Mouse (Mus musculus): Measurements from ENCODE around the gene Cyb5b. TPM values are rescaled to one million over a fixed set of nuclear protein-coding genes. Genes with fewer than 3 reads are reported as not detected.

The Cyb5b gene
- polyA plus RNA-seq, 1 experiment: 24.1 TPM

GRCm38 (mm10) chr8:107111340-107112105 is 38.9 kb upstream of the Cyb5b start:
- H3K27me3 ChIP-seq (ENCODE audit: control insufficient read depth, insufficient read depth, low read length): no peaks in the 10 kb centered on the region
- no peak overlapping the region for H3K4me3 ChIP-seq (ENCODE audit: extremely low read depth, insufficient read depth, insufficient read length)
- no peaks in the 10 kb centered on the region; the same call in 1 of the 2 replicates for H3K4me1 ChIP-seq (ENCODE audit: control insufficient read depth, insufficient read depth, insufficient read length)
- DNase-seq (ENCODE audit: low read depth in 1 of 2, low spot score in 2 of 2): no peak
- no peak overlapping the region for H3K27ac ChIP-seq (ENCODE audit: insufficient read depth, low read length)
- 82% methylated on average over 10 of the region's 11 CpGs for WGBS
- TF ChIP-seq POLR2A (IDR thresholded peaks at IDR 0.05; ENCODE audit: low read depth, low read length) (no peak), CTCF (IDR thresholded peaks at IDR 0.05; ENCODE audit: extremely low read depth, insufficient read depth, insufficient read length, insufficient replicate concordance) (no peak)
- no peaks in the 10 kb centered on the region for H3K36me3 ChIP-seq (ENCODE audit: control insufficient read depth, insufficient read depth, low read length)

- WGBS: 89% methylated on average over 4 of the region's 4 CpGs
- TF ChIP-seq CTCF (IDR thresholded peaks at IDR 0.05; ENCODE audit: extremely low read depth, insufficient read depth, insufficient read length, insufficient replicate concordance) (no peak), POLR2A (IDR thresholded peaks at IDR 0.05; ENCODE audit: low read depth, low read length) (no peak)
- no peak for DNase-seq (ENCODE audit: low read depth in 1 of 2, low spot score in 2 of 2)
These were observed 37.2 kb upstream of the Cyb5b start for GRCm38 (mm10) chr8:107113209-107113608.

GRCm38 (mm10) chr8:107114150-107115007 is 36.1 kb upstream of the Cyb5b start:
- Histone ChIP-seq H3K27me3 (ENCODE audit: control insufficient read depth, insufficient read depth, low read length) (no peaks in the 10 kb centered on the region), H3K36me3 (ENCODE audit: control insufficient read depth, insufficient read depth, low read length) (no peaks in the 10 kb centered on the region), H3K4me1 (ENCODE audit: control insufficient read depth, insufficient read depth, insufficient read length) (no peaks in the 10 kb centered on the region; the same call in 1 of the 2 replicates), H3K27ac (ENCODE audit: insufficient read depth, low read length) (no peak overlapping the region), H3K4me3 (ENCODE audit: extremely low read depth, insufficient read depth, insufficient read length) (no peak overlapping the region)
- no peak for TF ChIP-seq CTCF (IDR thresholded peaks at IDR 0.05; ENCODE audit: extremely low read depth, insufficient read depth, insufficient read length, insufficient replicate concordance)
- no peak for TF ChIP-seq POLR2A (IDR thresholded peaks at IDR 0.05; ENCODE audit: low read depth, low read length)
- DNase-seq (ENCODE audit: low read depth in 1 of 2, low spot score in 2 of 2): no peak
- WGBS: 40% methylated on average over 19 of the region's 19 CpGs

More at GRCm38 (mm10) chr8:107113209-107113608, 37.2 kb upstream of the Cyb5b start:
- H3K27ac ChIP-seq (ENCODE audit: insufficient read depth, low read length): no peak overlapping the region
- H3K4me1 ChIP-seq (ENCODE audit: control insufficient read depth, insufficient read depth, insufficient read length): no peaks in the 10 kb centered on the region; the same call in 1 of the 2 replicates
- no peak overlapping the region for H3K4me3 ChIP-seq (ENCODE audit: extremely low read depth, insufficient read depth, insufficient read length)
- H3K36me3 ChIP-seq (ENCODE audit: control insufficient read depth, insufficient read depth, low read length): no peaks in the 10 kb centered on the region
- no peaks in the 10 kb centered on the region for H3K27me3 ChIP-seq (ENCODE audit: control insufficient read depth, insufficient read depth, low read length)

GRCm38 (mm10) chr8:107115008-107115320 is 35.5 kb upstream of the Cyb5b start:
- no peaks in the 10 kb centered on the region; the same call in 1 of the 2 replicates for H3K4me1 ChIP-seq (ENCODE audit: control insufficient read depth, insufficient read depth, insufficient read length)
- DNase-seq (ENCODE audit: low read depth in 1 of 2, low spot score in 2 of 2): no peak
- no peak overlapping the region for H3K27ac ChIP-seq (ENCODE audit: insufficient read depth, low read length)
- no peaks in the 10 kb centered on the region for H3K27me3 ChIP-seq (ENCODE audit: control insufficient read depth, insufficient read depth, low read length)
- TF ChIP-seq CTCF (IDR thresholded peaks at IDR 0.05; ENCODE audit: extremely low read depth, insufficient read depth, insufficient read length, insufficient replicate concordance) (no peak), POLR2A (IDR thresholded peaks at IDR 0.05; ENCODE audit: low read depth, low read length) (no peak)
- 65% methylated on average over 10 of the region's 10 CpGs for WGBS
- no peaks in the 10 kb centered on the region for H3K36me3 ChIP-seq (ENCODE audit: control insufficient read depth, insufficient read depth, low read length)
- H3K4me3 ChIP-seq (ENCODE audit: extremely low read depth, insufficient read depth, insufficient read length): no peak overlapping the region

- Histone ChIP-seq H3K4me1 (ENCODE audit: control insufficient read depth, insufficient read depth, insufficient read length) (no peaks in the 10 kb centered on the region; the same call in 1 of the 2 replicates), H3K4me3 (ENCODE audit: extremely low read depth, insufficient read depth, insufficient read length) (no peak overlapping the region), H3K27ac (ENCODE audit: insufficient read depth, low read length) (no peak overlapping the region), H3K36me3 (ENCODE audit: control insufficient read depth, insufficient read depth, low read length) (no peaks in the 10 kb centered on the region), H3K27me3 (ENCODE audit: control insufficient read depth, insufficient read depth, low read length) (no peaks in the 10 kb centered on the region)
- 15% methylated on average over 11 of the region's 11 CpGs for WGBS
- TF ChIP-seq CTCF (IDR thresholded peaks at IDR 0.05; ENCODE audit: extremely low read depth, insufficient read depth, insufficient read length, insufficient replicate concordance) (peak; percentile 54; the same call in 1 of the 2 replicates), POLR2A (IDR thresholded peaks at IDR 0.05; ENCODE audit: low read depth, low read length) (no peak)
- DNase-seq (ENCODE audit: low read depth in 1 of 2, low spot score in 2 of 2): peak; percentile 53 to 70
These were observed 34.4 kb upstream of the Cyb5b start for GRCm38 (mm10) chr8:107116023-107116422.

- no peak for DNase-seq (ENCODE audit: low read depth in 1 of 2, low spot score in 2 of 2)
- TF ChIP-seq CTCF (IDR thresholded peaks at IDR 0.05; ENCODE audit: extremely low read depth, insufficient read depth, insufficient read length, insufficient replicate concordance) (no peak), POLR2A (IDR thresholded peaks at IDR 0.05; ENCODE audit: low read depth, low read length) (no peak)
- 50% methylated on average over 2 of the region's 2 CpGs for WGBS
These were observed 33.4 kb upstream of the Cyb5b start for GRCm38 (mm10) chr8:107117019-107117418.

More at GRCm38 (mm10) chr8:107117019-107117418, 33.4 kb upstream of the Cyb5b start:
- Histone ChIP-seq H3K27me3 (ENCODE audit: control insufficient read depth, insufficient read depth, low read length) (no peaks in the 10 kb centered on the region), H3K27ac (ENCODE audit: insufficient read depth, low read length) (no peak overlapping the region), H3K4me3 (ENCODE audit: extremely low read depth, insufficient read depth, insufficient read length) (no peak overlapping the region), H3K36me3 (ENCODE audit: control insufficient read depth, insufficient read depth, low read length) (no peaks in the 10 kb centered on the region), H3K4me1 (ENCODE audit: control insufficient read depth, insufficient read depth, insufficient read length) (no peaks in the 10 kb centered on the region; the same call in 1 of the 2 replicates)
